Mouse (Mus musculus) left cerebral cortex, postnatal 36 days (tissue): ENCODE results near the gene H2-DMa. TPM values are rescaled to one million over a fixed set of nuclear protein-coding genes. Genes with fewer than 3 reads are reported as not detected.

ENCODE experiments used
- DNase-seq, 2 experiments: peaks; one replicate each; pipeline ENCODE4 v3.0.0; 2021 to 2022; ENCODE audit warnings: low spot score in 2 of 2, mixed read lengths in 1 of 2
- intact Hi-C: fragments of 180-260 bp; cut with DNase I; formaldehyde crosslinking; loops from one replicate; pipeline ENCODE4 v1.15.1; 2025
- total RNA-seq, 2 experiments: library from RNA; stranded (reverse); gene quantifications; 2 replicates each; pipeline ENCODE4 v1.2.3; 2021

H2-DMa gene
- total RNA-seq, 2 experiments from 2014 or later: 26.1 to 28.5 TPM

DNA sequence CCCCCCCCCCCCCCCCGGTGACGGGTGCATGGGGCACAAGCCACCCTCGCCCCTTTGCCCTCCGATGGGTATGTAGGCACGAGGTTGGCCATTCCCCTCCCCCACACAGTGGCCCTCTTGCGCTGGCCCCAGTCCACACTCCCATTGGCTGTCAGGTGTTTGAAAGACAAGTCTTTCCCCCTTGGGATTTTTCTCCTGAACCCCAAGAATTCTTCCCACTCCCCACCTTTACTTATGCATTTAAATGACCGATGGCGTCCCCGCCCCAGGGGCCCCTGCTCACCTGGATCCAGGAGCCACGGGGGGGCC lies 2.5 kb downstream of the H2-DMa start:
- intact Hi-C loops: loop anchor here (2.0 kb wide), 1 partner anchor 471 kb away; no protein-coding TSS in a partner anchor
- DNase-seq: peak in 1 of 2 experiments; percentile 64

DNA sequence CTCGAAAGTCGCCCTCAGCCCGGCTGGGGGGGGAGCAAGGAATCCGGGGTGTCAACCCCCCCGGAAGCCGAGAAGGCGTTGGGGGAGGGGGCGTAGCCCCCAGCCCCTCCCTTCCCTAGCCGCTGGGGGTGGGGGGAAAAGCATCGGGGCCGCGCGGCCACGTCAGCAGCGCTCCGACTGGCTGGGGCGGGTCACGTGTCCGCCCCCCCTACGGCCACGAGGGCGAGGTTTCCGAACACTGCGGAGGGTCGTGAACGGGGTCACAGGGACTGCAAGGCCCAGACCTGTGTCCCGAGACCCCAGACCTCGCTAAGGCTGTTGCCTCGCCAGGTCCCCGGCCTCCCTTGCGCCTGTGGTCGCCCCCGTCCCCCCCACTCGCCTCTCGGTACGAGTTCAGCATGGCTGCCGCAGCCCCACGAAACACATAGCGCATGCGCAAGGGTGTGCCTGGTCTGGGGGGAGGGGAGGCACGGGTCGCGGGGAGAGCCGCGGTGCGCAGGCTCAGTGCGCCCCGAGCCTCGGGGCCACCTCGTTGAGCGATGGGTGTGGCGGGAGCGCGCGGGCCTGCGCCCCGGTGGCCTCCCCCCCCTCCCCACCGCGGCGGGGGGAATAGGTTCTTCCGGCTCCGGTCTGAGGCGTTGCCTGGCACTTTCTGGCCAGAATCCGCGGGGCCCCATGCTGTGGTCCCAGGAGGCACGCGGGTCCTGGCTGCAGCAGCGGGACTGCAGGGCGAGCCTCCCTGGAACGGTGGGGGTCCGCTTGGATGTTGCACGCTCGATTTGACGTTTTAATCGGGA lies 3.0 kb downstream of the H2-DMa start, which contains the start of gene Brd2:
TSS of gene Brd2 (minus strand) at position 447 of the 797 bp plus-strand sequence.
- intact Hi-C loops: no loop called here
- peak; percentile 98 for DNase-seq

GRCm38 (mm10) chr17:34123111-34123510 lies 3.8 kb downstream of the H2-DMa start:
- intact Hi-C loops: no loop called here
- DNase-seq: no peak

DNA sequence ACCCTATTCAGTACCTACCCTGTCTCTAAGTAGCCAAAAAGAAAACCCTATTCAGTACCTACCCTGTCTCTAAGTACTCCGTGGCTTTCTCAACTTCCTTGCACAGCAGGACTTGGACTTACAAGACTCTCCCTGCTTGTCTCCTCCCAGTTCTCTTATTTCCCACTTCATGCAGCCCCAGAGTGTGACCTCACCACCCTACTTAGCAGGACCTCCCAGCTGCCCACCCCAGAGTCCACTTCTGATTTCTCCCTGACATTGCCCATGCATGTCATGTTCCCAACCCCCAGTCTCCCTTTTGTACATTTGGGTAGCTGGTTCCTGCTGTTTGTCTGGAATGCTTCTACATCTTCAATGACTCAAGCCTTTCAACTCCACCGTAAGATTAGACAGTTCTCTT lies 4.2 kb downstream of the H2-DMa start:
- intact Hi-C loops: no loop called here
- DNase-seq: no peak

- intact Hi-C loops: no loop called here
- no peak for DNase-seq
Measured at GRCm38 (mm10) chr17:34124649-34125048, 5.3 kb downstream of the H2-DMa start.

GRCm38 (mm10) chr17:34126826-34127420 lies 7.6 kb downstream of the H2-DMa start:
- intact Hi-C loops: no loop called here
- no peak for DNase-seq

GRCm38 (mm10) chr17:34127475-34127874 lies 8.1 kb downstream of the H2-DMa start:
- peak; percentile 62 for DNase-seq
- intact Hi-C loops: no loop called here

DNA sequence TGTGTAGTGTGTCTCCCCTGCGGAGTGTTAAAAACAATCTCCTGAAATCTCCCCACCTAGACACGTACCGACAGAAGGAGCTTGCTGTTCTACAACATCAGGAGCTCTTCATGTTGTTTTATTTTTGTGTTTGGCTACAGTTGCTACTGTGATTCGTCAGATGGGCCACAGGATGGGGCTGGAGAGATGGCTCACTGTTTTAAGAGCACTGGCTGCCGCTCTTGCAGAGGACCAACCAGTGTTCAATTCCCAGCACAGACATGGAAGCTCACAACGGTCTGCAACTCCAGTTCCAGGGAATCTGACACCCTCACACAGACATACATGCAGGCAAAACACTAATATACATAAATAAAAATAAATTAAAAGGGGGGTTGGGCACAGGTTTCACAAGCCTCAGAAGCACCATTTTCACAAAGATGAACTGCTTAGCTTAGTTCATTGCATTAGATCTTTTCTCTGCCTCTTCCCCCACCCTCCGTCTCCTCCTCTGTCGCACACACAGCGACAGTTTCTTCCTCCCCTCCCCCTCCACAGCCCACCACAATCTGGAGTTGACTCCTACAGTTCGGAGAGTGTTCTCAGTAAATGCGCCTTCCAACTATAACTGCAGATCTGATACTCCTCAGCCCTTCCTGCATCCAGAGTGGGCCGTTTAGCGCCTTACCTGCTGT lies 9.1 kb downstream of the H2-DMa start:
- intact Hi-C loops: no loop called here
- peak; percentile 58 to 74 for DNase-seq

DNA sequence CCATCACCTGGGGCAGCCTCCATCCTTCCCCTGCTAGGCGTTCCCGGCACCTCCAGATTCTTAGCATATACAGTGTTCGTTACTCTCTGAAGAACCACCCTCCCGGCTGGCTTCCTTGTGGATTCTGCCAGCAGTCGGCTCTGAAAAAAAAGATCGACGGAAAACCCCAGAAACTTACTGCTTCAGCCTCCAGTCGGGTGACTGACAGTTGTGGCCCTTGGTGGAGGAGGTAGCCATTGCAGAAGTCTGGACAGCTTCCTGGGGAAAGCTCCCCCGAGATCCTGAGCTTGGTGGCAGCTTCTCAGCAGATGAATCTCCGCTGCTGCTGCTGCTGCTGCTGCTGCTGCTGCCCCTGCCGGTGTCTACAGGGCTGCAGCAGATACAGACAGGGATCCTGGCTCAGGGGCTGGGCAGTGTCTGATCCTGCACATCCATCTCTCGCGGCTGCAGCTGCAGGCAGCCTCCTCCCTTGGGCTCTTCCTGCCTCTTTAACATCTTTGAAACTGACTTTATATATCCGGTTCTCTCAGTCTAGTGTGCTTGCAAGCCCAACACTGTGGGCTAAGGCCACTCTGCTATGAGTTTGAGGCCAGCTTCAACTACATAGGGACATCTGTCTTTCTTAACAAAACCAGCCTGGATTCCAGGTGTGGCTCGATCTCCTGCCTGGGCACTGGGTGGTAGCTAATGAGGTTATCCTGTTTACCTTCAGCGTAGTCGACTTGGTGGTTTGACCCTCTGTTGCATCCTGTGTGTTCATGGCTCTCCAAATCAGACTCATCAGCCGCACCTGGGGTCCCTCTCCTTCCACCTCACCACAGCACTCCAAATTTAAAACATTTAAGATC lies 9.8 kb downstream of the H2-DMa start:
- intact Hi-C loops: no loop called here
- DNase-seq: no peak

DNA sequence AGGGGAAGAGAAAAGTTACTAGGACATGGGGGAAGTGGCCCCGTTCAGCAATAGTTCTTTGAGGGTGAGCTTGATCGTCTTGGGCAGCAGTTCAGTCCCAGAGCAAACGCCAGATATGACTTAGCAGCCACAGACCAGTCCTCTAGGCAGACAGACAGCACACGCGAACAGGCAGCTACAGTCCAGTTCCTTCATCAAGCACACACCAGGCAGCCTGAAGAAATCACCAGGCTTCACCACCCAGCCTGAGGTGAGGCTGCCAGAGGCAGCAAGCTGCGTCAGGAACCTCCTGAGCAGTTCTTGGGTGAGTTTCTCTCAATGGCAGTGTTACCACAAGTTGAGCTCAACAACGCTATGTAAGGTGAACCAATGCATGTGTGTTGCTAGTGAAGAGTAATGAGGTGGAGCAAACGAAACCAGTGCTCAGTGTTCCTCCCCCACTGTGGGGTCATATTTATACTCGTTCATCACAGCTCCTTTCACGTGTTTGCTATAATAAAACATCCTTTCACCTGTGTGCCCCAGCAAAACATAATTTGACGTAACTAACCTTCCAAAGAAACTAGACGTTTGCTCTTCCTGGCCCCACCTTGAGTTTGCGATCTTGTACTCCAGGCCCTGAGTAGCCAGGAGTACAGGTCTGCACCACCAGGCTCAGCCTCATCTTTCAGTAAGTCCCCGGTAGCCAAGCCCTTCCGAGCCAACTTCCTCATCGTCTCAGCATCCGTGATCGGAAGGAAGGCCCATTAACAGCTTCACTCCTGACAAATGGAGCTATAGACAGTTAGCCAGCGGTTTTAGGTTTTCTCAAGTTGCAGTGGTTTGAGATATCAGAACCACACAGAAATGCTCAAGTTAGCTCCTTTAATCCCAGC lies 11.0 kb downstream of the H2-DMa start:
- no peak for DNase-seq
- intact Hi-C loops: loop anchor here (5.0 kb wide), 1 partner anchor 37 kb away; no protein-coding TSS in a partner anchor

DNA sequence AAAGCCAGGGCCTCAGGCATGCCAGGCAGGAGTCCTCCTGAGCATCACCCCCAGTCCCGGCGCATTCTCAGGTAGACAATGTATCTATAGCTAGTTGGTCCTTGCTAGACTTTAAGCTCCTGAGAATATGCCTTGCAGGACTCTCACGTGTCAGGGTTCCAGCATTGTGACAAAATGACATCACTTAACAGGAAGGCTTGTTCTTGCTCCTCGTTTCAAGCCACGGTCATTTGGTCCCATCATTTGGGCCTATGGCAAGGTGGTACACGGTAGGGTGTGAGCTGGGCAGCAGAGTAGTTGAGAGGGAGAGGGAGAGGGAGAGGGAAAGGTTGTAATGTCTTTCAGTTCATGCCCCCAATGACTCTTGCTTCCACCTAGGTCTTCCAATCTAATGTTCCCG lies 12.6 kb downstream of the H2-DMa start:
- intact Hi-C loops: loop anchor here (5.0 kb wide), 1 partner anchor 35 kb away; no protein-coding TSS in a partner anchor
- DNase-seq: no peak

- no peak for DNase-seq
- intact Hi-C loops: loop anchor here (5.0 kb wide), 1 partner anchor 34 kb away; no protein-coding TSS in a partner anchor
Measured at GRCm38 (mm10) chr17:34133289-34133688, 13.9 kb downstream of the H2-DMa start.

- intact Hi-C loops: loop anchor here (2.0 to 5.0 kb wide), 2 partner anchors 16 to 33 kb away; partner anchors contain the start of gene H2-DMa
- DNase-seq: no peak
Measured at GRCm38 (mm10) chr17:34134451-34134850, 15.1 kb downstream of the H2-DMa start.

GRCm38 (mm10) chr17:34135297-34136224 lies 16.2 kb downstream of the H2-DMa start:
- peak; percentile 97 to 98 for DNase-seq
- intact Hi-C loops: loop anchor here (2.0 kb wide), 1 partner anchor 17 kb away; the partner anchor contains the start of gene H2-DMa

DNA sequence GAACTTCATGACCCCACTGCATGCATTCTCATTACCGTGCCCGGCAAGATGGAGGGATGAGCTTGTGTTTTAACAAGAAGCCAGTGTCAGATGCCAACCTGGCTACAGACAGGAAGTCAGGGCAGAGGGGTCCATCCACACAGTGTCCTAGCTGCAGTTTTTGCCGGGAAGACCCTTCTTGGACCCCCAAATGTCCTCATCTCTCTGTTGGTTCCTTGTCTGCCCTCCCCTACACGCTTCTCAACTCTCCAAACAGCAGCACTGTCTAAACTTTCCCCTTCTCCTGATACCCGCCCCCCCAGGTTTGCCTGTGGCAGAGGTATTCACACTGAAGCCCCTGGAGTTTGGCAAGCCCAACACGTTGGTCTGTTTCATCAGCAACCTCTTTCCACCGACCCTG lies 18.3 kb downstream of the H2-DMa start:
- no peak for DNase-seq
- intact Hi-C loops: no loop called here

GRCm38 (mm10) chr17:34138655-34139054 lies 19.3 kb downstream of the H2-DMa start:
- intact Hi-C loops: no loop called here
- no peak for DNase-seq

DNA sequence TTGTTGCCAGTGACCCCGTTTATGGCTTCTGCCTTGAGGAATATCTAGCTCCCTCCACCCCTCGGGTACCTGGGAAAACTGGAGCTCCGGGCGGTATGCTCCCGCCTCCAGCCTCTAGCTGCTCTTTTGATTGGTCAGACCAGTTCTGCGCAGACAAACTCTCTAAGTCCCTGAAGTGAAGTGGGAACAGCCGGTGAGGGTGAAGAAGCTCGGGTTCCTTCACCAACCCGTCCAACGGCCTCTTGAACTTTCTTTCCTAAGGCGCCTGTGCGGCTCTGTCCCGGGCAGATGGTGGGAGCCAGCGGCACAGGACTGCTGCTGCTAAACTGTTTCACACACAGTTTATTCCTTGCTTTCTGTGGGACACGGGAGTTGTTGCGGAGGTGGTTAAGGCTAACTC lies 20.1 kb downstream of the H2-DMa start:
- intact Hi-C loops: no loop called here
- no peak for DNase-seq

DNA sequence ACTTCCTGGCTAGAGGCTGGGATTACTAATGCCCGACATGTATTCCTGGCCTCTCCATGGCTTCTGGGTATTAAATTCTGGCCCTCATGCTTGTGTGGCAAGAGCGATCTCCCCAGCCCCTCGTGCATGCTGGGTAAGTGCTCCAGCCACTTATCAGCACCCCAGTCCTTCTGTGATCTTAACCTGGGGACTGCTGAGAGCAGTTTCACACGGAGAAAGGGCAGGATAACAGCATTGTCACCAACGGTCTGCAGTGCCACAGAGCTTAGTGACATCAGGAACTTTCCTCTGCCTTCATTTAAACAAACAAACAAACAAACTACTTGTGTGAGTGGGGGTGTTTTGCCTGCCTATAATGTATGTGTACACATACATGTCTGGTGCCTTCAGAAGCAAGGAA lies 20.9 kb downstream of the H2-DMa start:
- DNase-seq: no peak
- intact Hi-C loops: no loop called here
